ENCODE assay signal across 9 mouse cellular contexts in genomic region chr3:96246427-96246856, GRCm38 (mm10). TPM values are rescaled to one million over a fixed set of nuclear protein-coding genes. Genes with fewer than 3 reads are reported as not detected.
DNase-seq lines count a peak whose midpoint lies in the region; ATAC-seq and TF ChIP-seq lines count a peak whose summit lies in the region.
"Not testable (repeated sequence)": the region's sequence is repeated elsewhere in the genome, so short reads cannot be mapped to it uniquely, and the experiment has no call there.
"Had no signal": no experiment of that assay in that cellular context is flagged by ENCODE, and none has a peak within 500 bp of the region (broad histone marks: within the 10 kb centered on the region; RNA-seq: fewer than 3 reads in every experiment).

Hist2h3c1 (plus strand) TSS chr3:96246685.

- H3K27ac ChIP-seq in forebrain, embryonic 13.5 days: peak within 1 kb of the TSS; percentile 80
- H3K27ac ChIP-seq in heart, embryonic 15.5 days: peak within 1 kb of the TSS; percentile 77
- not testable (repeated sequence) for H3K27ac ChIP-seq in intestine, postnatal 0 days (ENCODE audit: low read depth, low read length)
- peak within 1 kb of the TSS; percentile 96 for H3K27ac ChIP-seq in liver, embryonic 11.5 days (ENCODE audit: low read depth, low read length)

- TF ChIP-seq CTCF in intestine, postnatal 0 days (IDR thresholded peaks at IDR 0.05; ENCODE audit: low read depth): not testable (repeated sequence)

- 0% methylated on average over 1 of the region's 47 CpGs for WGBS in forebrain, embryonic 13.5 days
- WGBS in heart, embryonic 15.5 days: 0% methylated on average over 9 of the region's 47 CpGs
- WGBS in intestine, postnatal 0 days: 0% methylated on average over 1 of the region's 47 CpGs
- WGBS in liver, embryonic 11.5 days: 2% methylated on average over 12 of the region's 47 CpGs

- not testable (repeated sequence) for H3K27me3 ChIP-seq in forebrain, embryonic 13.5 days; heart, embryonic 15.5 days; intestine, postnatal 0 days (replicated peaks; ENCODE audit: control insufficient read depth, insufficient read depth, low read length); liver, embryonic 11.5 days (replicated peaks; ENCODE audit: control insufficient read depth, insufficient read depth, low read length)

- not testable (repeated sequence) for H3K36me3 ChIP-seq in forebrain, embryonic 13.5 days (ENCODE audit: poor library complexity, severe bottlenecking); heart, embryonic 15.5 days; intestine, postnatal 0 days (ENCODE audit: control insufficient read depth, insufficient read depth); liver, embryonic 11.5 days (ENCODE audit: control insufficient read depth, insufficient read depth, low read length)

- peak; percentile 29 for DNase-seq in cerebellum, adult 9-11 months
- not testable (repeated sequence) for DNase-seq in liver, embryonic 11.5 days (ENCODE audit: low spot score)

- H3K9me3 ChIP-seq in forebrain, embryonic 13.5 days (replicated peaks); heart, embryonic 15.5 days (replicated peaks); intestine, postnatal 0 days (ENCODE audit: control insufficient read depth); liver, embryonic 11.5 days (ENCODE audit: control insufficient read depth, low read length): not testable (repeated sequence)

- peak; percentile 90 for ATAC-seq in forebrain, embryonic 13.5 days
- peak; percentile 91 for ATAC-seq in heart, embryonic 15.5 days (replicated peaks; ENCODE audit: insufficient number of reproducible peaks, insufficient read depth, low FRiP score, low read depth)
- peak; percentile 90 for ATAC-seq in intestine, postnatal 0 days
- peak; percentile 85 for ATAC-seq in liver, embryonic 11.5 days (replicated peaks; ENCODE audit: low FRiP score)
- peak; percentile 75 for ATAC-seq in megakaryocyte-erythroid progenitor cell, adult 5-6 weeks (replicated peaks; ENCODE audit: low FRiP score, low TSS enrichment, poor library complexity, severe bottlenecking)
- peak; percentile 79 for ATAC-seq in neutrophil, adult 5-6 weeks (ENCODE audit: extremely low read depth, insufficient number of reproducible peaks, low FRiP score, poor library complexity, severe bottlenecking)

- H3K4me2 ChIP-seq in forebrain, embryonic 13.5 days: peak within 1 kb of the TSS; percentile 62
- H3K4me2 ChIP-seq in heart, embryonic 15.5 days: peak within 1 kb of the TSS; percentile 60
- H3K4me2 ChIP-seq in intestine, postnatal 0 days (replicated peaks; ENCODE audit: low read depth): peak within 1 kb of the TSS; percentile 56
- peak within 1 kb of the TSS; percentile 85 for H3K4me2 ChIP-seq in liver, embryonic 11.5 days

- H3K4me3 ChIP-seq in forebrain, embryonic 13.5 days: peak within 1 kb of the TSS; percentile 45
- H3K4me3 ChIP-seq in heart, embryonic 15.5 days: peak within 1 kb of the TSS; percentile 47
- peak within 1 kb of the TSS; percentile 24 for H3K4me3 ChIP-seq in intestine, postnatal 0 days (ENCODE audit: low read depth, low read length)
- H3K4me3 ChIP-seq in liver, embryonic 11.5 days (ENCODE audit: low read depth, low read length): peak within 1 kb of the TSS; percentile 54

- peak within 1 kb of the TSS; percentile 73 for H3K9ac ChIP-seq in forebrain, embryonic 13.5 days
- peak within 1 kb of the TSS; percentile 50 for H3K9ac ChIP-seq in heart, embryonic 15.5 days
- H3K9ac ChIP-seq in intestine, postnatal 0 days (ENCODE audit: low read depth, low read length): not testable (repeated sequence)
- peak within 1 kb of the TSS; percentile 78 for H3K9ac ChIP-seq in liver, embryonic 11.5 days (ENCODE audit: low read depth, low read length)

- peaks cover 39% of the 10 kb centered on the region for H3K4me1 ChIP-seq in forebrain, embryonic 13.5 days
- peaks cover 35% of the 10 kb centered on the region for H3K4me1 ChIP-seq in heart, embryonic 15.5 days (replicated peaks)
- H3K4me1 ChIP-seq in intestine, postnatal 0 days (replicated peaks; ENCODE audit: control insufficient read depth, insufficient read depth, low read length): peaks cover 12% of the 10 kb centered on the region
- peaks cover 23% of the 10 kb centered on the region for H3K4me1 ChIP-seq in liver, embryonic 11.5 days (replicated peaks; ENCODE audit: control insufficient read depth, insufficient read depth, low read length)

RNA-seq across cellular contexts. Expression of gene Hist2h3c1, which starts in this region (rescaled TPM):
- 0.34 and 0.93 TPM in 2 replicates for polyA plus RNA-seq in forebrain, embryonic 13.5 days (2015; fragmentation: Nextera tagmentation; extraction: Ambion mirVana)
- polyA plus RNA-seq in heart, embryonic 15.5 days (2015; fragmentation: Nextera tagmentation; extraction: Ambion mirVana): 0.72 and 1.0 TPM in 2 replicates
- 0.42 and 1.1 TPM in 2 replicates for polyA plus RNA-seq in intestine, postnatal 0 days (2015; fragmentation: Nextera tagmentation; extraction: Ambion mirVana)
- 0.93 and 1.5 TPM in 2 replicates for polyA plus RNA-seq in liver, embryonic 11.5 days (2014; fragmentation: Nextera tagmentation; extraction: Ambion mirVana)
- 2.9 and 4.4 TPM in 2 replicates for total RNA-seq in megakaryocyte-erythroid progenitor cell, adult 5-6 weeks (2014; fragmentation: Nextera tagmentation)
- not detected in 2 replicates for total RNA-seq in megakaryocyte-erythroid progenitor cell, adult 5-6 weeks (2017)
- not detected in 2 replicates for total RNA-seq in neutrophil, adult 5-6 weeks (2017)
- total RNA-seq: gastrocnemius, adult 18-20 months; layer of hippocampus, postnatal 14 days had no signal

Comparison
In these comparisons a context has a peak if more than half of its experiments do, and no peak if none do; other contexts are left out.
1. Peak in ATAC-seq, H3K4me3 ChIP-seq, H3K27ac ChIP-seq, H3K9ac ChIP-seq and H3K4me2 ChIP-seq in forebrain, embryonic 13.5 days; RNA of the gene not detected or under 1 TPM.
2. Peak in ATAC-seq in neutrophil, adult 5-6 weeks; RNA of the gene not detected or under 1 TPM.